Mouse (Mus musculus): ENCODE results near the gene Ankrd39.

DNA sequence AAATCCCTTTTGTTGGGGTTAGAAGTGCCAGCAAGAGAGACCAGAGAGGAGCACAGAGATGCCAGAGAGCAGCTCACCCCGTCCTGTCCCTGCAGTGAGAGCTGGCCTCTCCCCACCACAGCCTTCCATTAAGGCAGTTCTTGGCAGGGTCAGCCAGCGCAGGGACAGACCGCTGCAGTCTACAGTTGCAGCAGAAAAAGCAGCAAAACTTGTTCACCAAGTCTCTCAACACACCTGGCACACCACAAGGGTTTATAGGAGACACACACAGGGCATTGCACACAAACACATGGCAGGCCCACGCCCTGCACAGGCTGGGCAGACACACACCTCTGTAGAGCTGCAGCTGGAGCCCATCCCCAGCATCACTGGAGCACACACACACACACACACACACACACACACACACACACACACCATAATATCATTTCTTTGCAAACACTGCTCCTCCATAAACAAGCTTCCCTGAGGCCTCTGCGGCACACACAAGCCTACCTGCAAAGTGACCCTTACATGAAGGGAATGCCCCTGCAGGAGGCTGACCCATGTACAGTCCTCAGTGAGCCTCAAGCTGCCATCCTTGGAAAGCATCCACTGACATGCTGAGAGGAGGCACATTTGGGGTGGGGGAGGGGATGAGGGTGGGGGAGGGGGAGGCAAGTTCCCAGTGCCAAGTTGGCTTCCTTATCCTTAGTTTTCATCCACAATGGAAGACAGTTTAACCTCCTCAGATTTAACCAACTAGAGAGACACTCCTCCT, 27.1 kb upstream of the Ankrd39 start:
- TF ChIP-seq CTCF (IDR thresholded peaks at IDR 0.05): no peak
- TF ChIP-seq POLR2A (IDR thresholded peaks at IDR 0.05; ENCODE audit: insufficient read depth, low read depth, low read length): no peak
- no peak for TF ChIP-seq EP300 (IDR thresholded peaks at IDR 0.05; ENCODE audit: insufficient read depth, low read depth, low read length)
